8 mouse cellular contexts compared by ENCODE assay signal in the genomic region with DNA sequence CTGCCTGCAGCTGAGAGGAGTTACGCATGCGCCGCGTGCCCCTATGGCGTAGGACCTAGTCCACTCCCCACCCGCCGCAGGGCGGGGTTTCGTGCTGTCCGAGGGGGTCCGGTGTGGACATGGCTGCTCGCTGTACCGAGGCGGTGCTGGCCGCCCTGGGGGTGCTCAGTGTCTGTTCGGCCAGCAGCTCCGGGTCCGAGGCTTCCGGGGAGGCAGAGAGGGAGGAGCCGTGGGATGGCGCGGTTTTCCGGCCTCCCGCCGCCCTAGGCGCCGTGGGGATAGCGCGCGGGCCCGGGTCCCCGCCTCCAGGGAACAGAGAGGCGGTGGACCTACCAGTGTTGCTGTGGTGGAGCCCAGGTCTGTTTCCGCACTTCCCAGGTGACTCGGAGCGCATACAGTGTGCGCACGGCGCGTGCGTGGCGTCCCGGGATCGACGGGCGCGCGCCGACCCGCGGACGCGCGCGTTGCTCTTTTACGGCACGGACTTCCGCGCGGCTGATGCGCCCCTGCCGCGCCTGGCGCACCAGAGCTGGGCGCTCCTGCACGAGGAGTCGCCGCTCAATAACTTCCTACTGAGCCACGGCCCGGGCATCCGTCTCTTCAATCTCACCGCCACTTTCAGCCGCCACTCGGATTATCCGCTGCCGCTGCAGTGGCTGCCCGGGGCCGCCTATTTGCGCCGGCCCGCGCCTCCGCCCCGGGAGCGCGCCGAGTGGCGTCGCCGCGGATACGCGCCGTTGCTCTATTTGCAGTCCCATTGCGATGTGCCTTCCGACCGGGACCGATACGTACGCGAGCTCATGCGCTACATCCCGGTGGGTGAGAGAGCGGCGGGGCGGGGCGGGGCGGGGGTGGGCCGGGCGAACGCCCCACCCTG. TPM values are rescaled to one million over a fixed set of nuclear protein-coding genes. Genes with fewer than 3 reads are reported as not detected.
DNase-seq lines count a peak whose midpoint lies in the region; ATAC-seq and TF ChIP-seq lines count a peak whose summit lies in the region.

Fut11 (plus strand) TSS at position 85 of the 877 bp plus-strand sequence.

- TF ChIP-seq CTCF in lung, postnatal 0 days (IDR thresholded peaks at IDR 0.05), result no peak

- peak within 1 kb of the TSS; percentile 81 for H3K4me2 ChIP-seq in lung, postnatal 0 days (replicated peaks; ENCODE audit: low read depth, low read length)

- peak; percentile 90 for DNase-seq in Muller cell, postnatal 12 days (ENCODE audit: inconsistent ontology term)
- DNase-seq in cerebellum, adult 9-10 months, result peak; percentile 91
- peak; percentile 61 to 86 for DNase-seq in frontal cortex, adult 2 months (ENCODE audit: extremely low spot score in 1 of 2, low spot score in 1 of 2)
- peak; percentile 88 for DNase-seq in hindbrain, embryonic 10.5 days (ENCODE audit: low spot score)
- DNase-seq in layer of hippocampus, postnatal 10 days (ENCODE audit: low spot score in 2 of 2), result peak; percentile 82 to 89
- peak; percentile 95 for DNase-seq in lung, postnatal 0 days (ENCODE audit: low spot score)
- peak; percentile 67 for DNase-seq in ovary, postnatal 10 days (ENCODE audit: low spot score)
- DNase-seq in thymus, postnatal 0 days (ENCODE audit: low spot score), result peak; percentile 89

- peaks cover 45% of the 10 kb centered on the region for H3K4me1 ChIP-seq in hindbrain, embryonic 10.5 days (replicated peaks)
- peaks cover 16% of the 10 kb centered on the region for H3K4me1 ChIP-seq in lung, postnatal 0 days (ENCODE audit: insufficient read depth, low read depth, low read length)

- H3K36me3 ChIP-seq in hindbrain, embryonic 10.5 days, result peaks cover 71% of the 10 kb centered on the region
- H3K36me3 ChIP-seq in lung, postnatal 0 days (ENCODE audit: insufficient read depth, low read length), result peaks cover 4% of the 10 kb centered on the region; the same call in 1 of the 2 replicates

- peak within 1 kb of the TSS; percentile 82 for H3K9ac ChIP-seq in lung, postnatal 0 days (replicated peaks; ENCODE audit: low read depth)

- no peaks in the 10 kb centered on the region for H3K9me3 ChIP-seq in hindbrain, embryonic 10.5 days
- H3K9me3 ChIP-seq in lung, postnatal 0 days (ENCODE audit: low read length), result no peaks in the 10 kb centered on the region

- peak; percentile 91 for ATAC-seq in lung, postnatal 0 days

- H3K27ac ChIP-seq in hindbrain, embryonic 10.5 days, result peak within 1 kb of the TSS; percentile 97
- peak within 1 kb of the TSS; percentile 96 for H3K27ac ChIP-seq in lung, postnatal 0 days (ENCODE audit: low read length)

- peak within 1 kb of the TSS; percentile 93 for H3K4me3 ChIP-seq in hindbrain, embryonic 10.5 days
- H3K4me3 ChIP-seq in lung, postnatal 0 days (ENCODE audit: low read depth, low read length), result peak within 1 kb of the TSS; percentile 95

- under 1% methylated on average over 111 of the region's 111 CpGs for WGBS in hindbrain, embryonic 10.5 days
- under 1% methylated on average over 96 of the region's 111 CpGs for WGBS in lung, postnatal 0 days

- TF ChIP-seq EP300 in lung, postnatal 0 days (IDR thresholded peaks at IDR 0.05), result no peak

- no peaks in the 10 kb centered on the region for H3K27me3 ChIP-seq in hindbrain, embryonic 10.5 days (ENCODE audit: insufficient read depth, poor library complexity, severe bottlenecking)
- H3K27me3 ChIP-seq in lung, postnatal 0 days (replicated peaks; ENCODE audit: insufficient read depth, low read length), result no peaks in the 10 kb centered on the region

RNA-seq across cellular contexts. Expression of gene Fut11, which starts in this region (rescaled TPM):
- polyA plus RNA-seq in frontal cortex, adult 2 months (2012; rRNA removed), result 15.2 and 15.3 TPM in 2 replicates
- polyA plus RNA-seq in hindbrain, embryonic 10.5 days (2016; fragmentation: Nextera tagmentation; extraction: Ambion mirVana), result 20.1 and 20.7 TPM in 2 replicates
- 10 to 100 TPM; 19.5 TPM for total RNA-seq in layer of hippocampus, postnatal 10 days (2021)
- 24.2 and 26.3 TPM in 2 replicates for polyA plus RNA-seq in lung, postnatal 0 days (2015; fragmentation: Nextera tagmentation; extraction: Ambion mirVana)
- 12.2 and 13.3 TPM in 2 replicates for polyA plus RNA-seq in thymus, postnatal 0 days (2015; fragmentation: Nextera tagmentation; extraction: Ambion mirVana)

Comparison
In these comparisons a context has a peak if more than half of its experiments do, and no peak if none do; other contexts are left out.
1. Peak in every context shown above with its lines: DNase-seq, ATAC-seq, H3K4me3 ChIP-seq and H3K27ac ChIP-seq.